Mouse (Mus musculus) hindbrain, embryonic 13.5 days (tissue): Measurements from ENCODE around the gene Stk38. TPM values are rescaled to one million over a fixed set of nuclear protein-coding genes. Genes with fewer than 3 reads are reported as not detected.
A peak's percentile ranks its signal among the peaks of the same experiment; 100 is the strongest.

Experiments used
- ATAC-seq: fragments of 200-750 bp; cut with Nextera tagmentation; 2 replicates; pipeline ENCODE4 v1.8.0; 2017; ENCODE audit warnings: moderate TSS enrichment; ENCODE audit not compliant: low FRiP score
- H3K27ac ChIP-seq: fragments of 300-500 bp; sonication (generic); 2 replicates; pipeline ENCODE4 v1.5.1; 2015; ENCODE audit warnings: inconsistent platforms, mild to moderate bottlenecking, moderate library complexity
- H3K27me3 ChIP-seq: fragments of 300-500 bp; sonication (generic); 2 replicates; pipeline ENCODE4 v1.6.1; 2015; ENCODE audit warnings: mild to moderate bottlenecking, inconsistent platforms
- H3K36me3 ChIP-seq: fragments of 300-500 bp; sonication (generic); 2 replicates; pipeline ENCODE4 v1.6.1; 2015; ENCODE audit warnings: mild to moderate bottlenecking, inconsistent platforms
- H3K4me1 ChIP-seq: fragments of 300-500 bp; sonication (generic); replicated peaks from 2 replicates; pipeline ENCODE4 v1.6.1; 2015; ENCODE audit warnings: inconsistent platforms
- H3K4me2 ChIP-seq: fragments of 300-500 bp; sonication (generic); 2 replicates; pipeline ENCODE4 v1.6.1; 2015; ENCODE audit warnings: inconsistent platforms, mild to moderate bottlenecking, moderate library complexity
- H3K4me3 ChIP-seq: fragments of 300-500 bp; sonication (generic); 2 replicates; pipeline ENCODE4 v1.5.1; 2015; ENCODE audit warnings: mild to moderate bottlenecking, inconsistent platforms
- H3K9ac ChIP-seq: fragments of 300-500 bp; sonication (generic); 2 replicates; pipeline ENCODE4 v1.6.1; 2015; ENCODE audit warnings: mild to moderate bottlenecking, inconsistent platforms
- H3K9me3 ChIP-seq: fragments of 300-500 bp; sonication (generic); 2 replicates; pipeline ENCODE4 v1.6.1; 2016; ENCODE audit warnings: inconsistent platforms
- WGBS: fragments of 180-500 bp; shearing (Covaris S2); methylation state at CpG from one replicate; pipeline ENCODE4 v1.1.7; 2015; 5-methylcytosine and 5-hydroxymethylcytosine counted together
- polyA plus RNA-seq: library from polyadenylated mRNA; unstranded; fragments of >200 nt; fragmentation: Nextera tagmentation; extraction: Ambion mirVana; gene quantifications from 2 replicates; pipeline ENCODE4 v1.2.1, GENCODE M21; 2015

Gene Stk38
- polyA plus RNA-seq, 1 experiment from 2014 or later: 111 TPM

DNA sequence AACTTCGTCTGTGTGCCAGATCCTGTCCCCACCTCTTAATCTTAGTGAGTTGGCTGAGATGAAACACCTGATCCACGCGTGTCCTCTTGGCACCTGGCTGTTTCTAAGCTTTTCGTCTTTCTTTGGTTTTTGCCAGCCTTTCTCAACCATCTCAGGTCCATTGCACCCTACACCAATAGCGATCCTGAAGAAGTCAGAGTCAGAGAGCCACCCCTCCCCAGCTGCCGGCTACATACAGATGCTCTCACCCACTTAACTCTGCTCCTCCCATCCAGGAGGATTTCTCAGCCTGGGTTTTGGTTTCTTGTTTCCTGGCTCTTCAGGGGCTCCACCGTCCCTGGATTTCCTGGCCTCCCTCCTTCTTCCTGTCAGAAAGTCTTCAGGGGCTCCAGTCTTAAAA is 11.6 kb upstream of the Stk38 start:
- no peaks in the 10 kb centered on the region for H3K9me3 ChIP-seq
- ATAC-seq: no peak
- no peaks in the 10 kb centered on the region for H3K36me3 ChIP-seq
- H3K4me2 ChIP-seq: no peak overlapping the region
- peaks cover under 1% of the 10 kb centered on the region; the same call in 1 of the 2 replicates for H3K27me3 ChIP-seq
- no peak overlapping the region for H3K4me3 ChIP-seq
- H3K27ac ChIP-seq: no peak overlapping the region
- H3K9ac ChIP-seq: no peak overlapping the region
- no peaks in the 10 kb centered on the region for H3K4me1 ChIP-seq
- WGBS: 84% methylated on average over 7 of the region's 7 CpGs

DNA sequence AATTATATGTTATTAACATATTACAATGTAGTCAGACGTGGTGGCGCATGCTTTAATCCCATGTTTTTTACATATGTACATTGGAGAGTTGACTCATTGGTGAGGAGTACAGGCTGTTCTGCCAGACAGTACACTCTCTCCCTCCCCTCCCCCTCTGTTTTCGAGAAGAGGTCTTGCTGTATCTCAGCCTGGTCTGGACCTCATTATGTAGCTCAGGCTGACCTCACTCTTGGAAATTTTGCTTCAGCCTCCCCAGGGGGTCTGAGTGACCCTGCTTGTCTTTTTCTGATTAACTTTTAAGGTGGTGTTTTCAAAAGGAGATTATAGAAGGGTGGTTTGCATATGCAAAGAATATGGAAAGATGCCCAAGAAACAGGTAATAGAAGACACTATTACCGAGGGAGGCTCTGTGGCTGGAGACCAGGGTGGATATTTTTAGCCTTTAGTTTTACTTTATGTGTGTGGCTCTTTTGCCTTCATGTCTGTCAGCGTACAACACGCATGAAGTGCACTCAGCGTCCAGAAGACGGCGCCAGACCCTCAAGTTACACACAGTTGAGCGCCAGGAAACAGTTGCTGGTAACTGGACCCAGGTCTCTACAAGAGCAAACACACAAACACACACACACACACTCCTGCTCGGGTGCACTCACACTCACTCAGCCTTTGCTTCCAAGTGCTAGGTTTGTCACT is 10.6 kb upstream of the Stk38 start:
- H3K36me3 ChIP-seq: no peaks in the 10 kb centered on the region
- no peak overlapping the region for H3K4me2 ChIP-seq
- no peak overlapping the region for H3K4me3 ChIP-seq
- H3K27me3 ChIP-seq: no peaks in the 10 kb centered on the region
- H3K4me1 ChIP-seq: no peaks in the 10 kb centered on the region
- H3K9ac ChIP-seq: no peak overlapping the region
- WGBS: 56% methylated on average over 11 of the region's 11 CpGs
- no peaks in the 10 kb centered on the region for H3K9me3 ChIP-seq
- ATAC-seq: no peak
- H3K27ac ChIP-seq: no peak overlapping the region

DNA sequence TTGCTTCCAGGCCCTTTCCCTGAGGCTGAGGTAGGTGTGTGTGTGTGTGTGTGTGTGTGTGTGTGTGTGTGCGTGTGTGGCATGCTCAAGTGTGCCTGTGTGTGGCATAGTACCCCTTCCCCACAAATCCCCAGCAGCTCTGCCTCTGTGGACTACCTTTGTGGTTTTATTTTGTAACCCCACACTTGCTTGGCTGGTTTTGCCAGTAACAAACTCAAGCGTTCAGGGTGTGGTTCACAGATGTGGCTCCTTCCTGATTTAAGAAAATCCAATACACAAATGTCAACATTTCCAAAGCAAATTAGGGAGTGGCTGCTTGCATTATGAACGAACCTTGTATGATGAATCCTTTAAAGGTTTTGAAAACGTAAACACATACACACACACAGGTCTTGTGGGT is 8.9 kb upstream of the Stk38 start:
- H3K27me3 ChIP-seq: no peaks in the 10 kb centered on the region
- H3K9ac ChIP-seq: no peak overlapping the region
- ATAC-seq: no peak
- no peaks in the 10 kb centered on the region for H3K9me3 ChIP-seq
- WGBS: 88% methylated on average over 4 of the region's 4 CpGs
- H3K27ac ChIP-seq: no peak overlapping the region
- H3K4me1 ChIP-seq: no peaks in the 10 kb centered on the region
- H3K4me3 ChIP-seq: no peak overlapping the region
- H3K36me3 ChIP-seq: no peaks in the 10 kb centered on the region
- H3K4me2 ChIP-seq: no peak overlapping the region

GRCm38 (mm10) chr17:29015638-29016037 is 7.8 kb upstream of the Stk38 start:
- Histone ChIP-seq H3K36me3 (no peaks in the 10 kb centered on the region), H3K27ac (no peak overlapping the region), H3K27me3 (no peaks in the 10 kb centered on the region), H3K9me3 (no peaks in the 10 kb centered on the region), H3K4me3 (no peak overlapping the region), H3K4me2 (no peak overlapping the region), H3K4me1 (no peaks in the 10 kb centered on the region), H3K9ac (no peak overlapping the region)
- ATAC-seq: no peak
- WGBS: 21% methylated on average over 2 of the region's 2 CpGs

DNA sequence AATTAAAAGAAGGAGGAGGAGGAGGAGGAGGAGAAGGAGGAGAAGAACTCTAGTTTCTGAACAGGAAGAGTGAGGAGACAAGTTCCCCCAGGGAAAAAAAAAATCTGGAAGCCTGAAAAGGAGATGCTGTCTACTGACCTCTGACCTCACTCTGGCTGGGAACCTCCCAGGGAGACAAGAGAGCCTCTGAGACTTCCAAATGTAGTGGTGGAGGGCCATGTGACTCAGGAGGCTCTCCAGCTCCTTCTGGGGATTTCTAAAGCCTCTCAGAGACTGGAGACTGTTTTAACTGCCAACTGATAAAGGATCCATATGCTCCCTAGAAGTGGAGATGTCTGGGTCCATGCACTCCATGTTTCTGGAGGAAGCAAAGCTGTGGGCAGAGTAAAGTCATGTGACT is 6.4 kb upstream of the Stk38 start:
- no peak for ATAC-seq
- Histone ChIP-seq H3K4me2 (no peak overlapping the region), H3K36me3 (no peaks in the 10 kb centered on the region), H3K9me3 (no peaks in the 10 kb centered on the region), H3K4me1 (no peaks in the 10 kb centered on the region), H3K27ac (no peak overlapping the region), H3K27me3 (no peaks in the 10 kb centered on the region), H3K9ac (no peak overlapping the region), H3K4me3 (no peak overlapping the region)

DNA sequence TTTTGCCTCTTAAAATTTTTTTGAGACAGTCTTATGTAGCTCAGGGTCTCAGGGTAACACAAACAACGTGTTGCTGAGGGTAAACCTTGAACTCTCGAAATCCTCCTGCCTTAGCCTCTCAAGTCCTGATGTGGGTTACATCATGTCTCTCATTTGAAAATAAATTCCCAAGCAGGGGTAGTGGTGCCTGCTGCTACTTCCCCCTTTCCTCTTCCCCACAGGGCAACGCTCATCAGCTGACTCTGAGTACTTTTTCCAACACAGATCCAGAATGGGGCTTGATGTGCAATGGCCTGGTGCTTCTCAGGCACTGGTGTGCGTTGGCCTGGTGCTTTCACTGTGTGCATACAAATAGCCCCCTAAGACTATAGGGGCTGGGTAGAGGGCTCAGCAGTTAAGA is 1.4 kb upstream of the Stk38 start:
- H3K36me3 ChIP-seq: no peaks in the 10 kb centered on the region
- no peak overlapping the region for H3K4me3 ChIP-seq
- ATAC-seq: no peak
- peaks cover 29% of the 10 kb centered on the region for H3K4me1 ChIP-seq
- H3K27me3 ChIP-seq: no peaks in the 10 kb centered on the region
- no peak overlapping the region for H3K27ac ChIP-seq
- H3K4me2 ChIP-seq: no peak overlapping the region
- no peak overlapping the region for H3K9ac ChIP-seq
- 92% methylated on average over 4 of the region's 4 CpGs for WGBS
- no peaks in the 10 kb centered on the region for H3K9me3 ChIP-seq

DNA sequence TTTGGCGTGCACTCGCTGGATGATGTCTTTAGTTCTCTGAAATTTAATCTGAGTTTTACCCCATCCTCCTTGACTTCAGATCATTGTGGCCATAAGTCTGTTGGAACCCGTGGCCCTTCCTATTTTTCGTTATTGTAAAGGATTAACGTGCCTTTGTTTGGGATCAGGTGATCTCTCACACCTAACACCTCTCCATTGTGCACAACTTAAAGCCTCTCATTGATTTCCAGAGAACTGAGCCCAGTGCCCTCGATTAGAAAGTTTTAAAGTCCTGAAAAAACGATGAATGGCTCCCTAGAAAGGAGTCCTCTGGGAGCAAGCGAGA is 493 bp upstream of the Stk38 start:
- H3K36me3 ChIP-seq: no peaks in the 10 kb centered on the region
- no peak; the same call in 1 of the 2 replicates for ATAC-seq
- H3K4me1 ChIP-seq: peaks cover 33% of the 10 kb centered on the region
- H3K27ac ChIP-seq: peak overlapping the region; percentile 96
- H3K4me3 ChIP-seq: peak overlapping the region; percentile 75
- peak overlapping the region; percentile 82 for H3K4me2 ChIP-seq
- no peaks in the 10 kb centered on the region for H3K27me3 ChIP-seq
- no peaks in the 10 kb centered on the region for H3K9me3 ChIP-seq
- peak overlapping the region; percentile 97 for H3K9ac ChIP-seq
- 13% methylated on average over 8 of the region's 8 CpGs for WGBS

- Histone ChIP-seq H3K9ac (peak overlapping the region; percentile 97), H3K9me3 (no peaks in the 10 kb centered on the region), H3K27ac (peak overlapping the region; percentile 96), H3K4me3 (peak overlapping the region; percentile 75), H3K27me3 (no peaks in the 10 kb centered on the region), H3K36me3 (no peaks in the 10 kb centered on the region), H3K4me1 (peaks cover 33% of the 10 kb centered on the region), H3K4me2 (peak overlapping the region; percentile 82)
- peak; percentile 63 for ATAC-seq
- under 1% methylated on average over 19 of the region's 19 CpGs for WGBS
Measured at GRCm38 (mm10) chr17:29007243-29007640, 553 bp downstream of the Stk38 start.

DNA sequence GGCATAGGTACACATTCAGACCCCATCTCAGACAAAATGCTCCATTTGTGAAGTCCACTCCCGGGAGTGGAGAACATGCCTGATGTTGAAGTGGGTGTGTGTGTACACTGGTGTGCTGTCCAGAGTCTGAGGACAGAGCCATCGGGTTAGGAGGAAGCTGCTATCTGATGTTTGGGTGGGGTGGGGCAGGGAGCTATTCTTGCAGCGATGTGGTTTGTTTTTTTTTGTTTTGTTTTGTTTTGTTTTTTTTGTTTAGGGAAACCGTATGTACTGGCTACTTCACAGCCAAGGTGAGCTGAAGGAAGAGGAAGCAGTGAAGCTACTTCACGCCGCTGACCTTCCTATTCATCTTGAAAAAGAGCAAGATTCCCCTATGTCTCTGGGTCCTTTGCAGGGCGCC is 983 bp downstream of the Stk38 start:
- Histone ChIP-seq H3K4me1 (peaks cover 33% of the 10 kb centered on the region), H3K9ac (peak overlapping the region; percentile 97), H3K36me3 (no peaks in the 10 kb centered on the region), H3K27me3 (no peaks in the 10 kb centered on the region), H3K4me2 (peak overlapping the region; percentile 82), H3K4me3 (peak overlapping the region; percentile 75), H3K9me3 (no peaks in the 10 kb centered on the region), H3K27ac (peak overlapping the region; percentile 96)
- ATAC-seq: no peak
- 8% methylated on average over 7 of the region's 7 CpGs for WGBS

- WGBS: 85% methylated on average over 3 of the region's 3 CpGs
- Histone ChIP-seq H3K4me2 (peak overlapping the region; percentile 82; the same call in 1 of the 2 replicates), H3K4me3 (no peak overlapping the region; the same call in 1 of the 2 replicates), H3K36me3 (peaks cover 13% of the 10 kb centered on the region), H3K9ac (no peak overlapping the region), H3K9me3 (no peaks in the 10 kb centered on the region), H3K4me1 (peaks cover 33% of the 10 kb centered on the region), H3K27me3 (no peaks in the 10 kb centered on the region), H3K27ac (no peak overlapping the region)
- no peak for ATAC-seq
Measured at GRCm38 (mm10) chr17:29005002-29005401, 2.8 kb downstream of the Stk38 start.

GRCm38 (mm10) chr17:29003740-29004139 is 4.1 kb downstream of the Stk38 start:
- no peak for ATAC-seq
- WGBS: 90% methylated on average over 1 of the region's 1 CpGs
- no peak overlapping the region for H3K9ac ChIP-seq

GRCm38 (mm10) chr17:29000465-29000864 is 7.3 kb downstream of the Stk38 start:
- Histone ChIP-seq H3K4me1 (peaks cover 13% of the 10 kb centered on the region), H3K27ac (no peak overlapping the region), H3K4me2 (no peak overlapping the region), H3K27me3 (no peaks in the 10 kb centered on the region), H3K9me3 (no peaks in the 10 kb centered on the region), H3K36me3 (peaks cover 52% of the 10 kb centered on the region), H3K9ac (no peak overlapping the region), H3K4me3 (no peak overlapping the region)
- WGBS: 95% methylated on average over 6 of the region's 6 CpGs
- no peak for ATAC-seq

More at GRCm38 (mm10) chr17:29003740-29004139, 4.1 kb downstream of the Stk38 start:
- Histone ChIP-seq H3K27ac (no peak overlapping the region), H3K4me3 (no peak overlapping the region), H3K4me1 (peaks cover 33% of the 10 kb centered on the region), H3K36me3 (peaks cover 25% of the 10 kb centered on the region), H3K27me3 (no peaks in the 10 kb centered on the region), H3K9me3 (no peaks in the 10 kb centered on the region), H3K4me2 (no peak overlapping the region)

- Histone ChIP-seq H3K27me3 (no peaks in the 10 kb centered on the region), H3K27ac (no peak overlapping the region), H3K36me3 (peaks cover 72% of the 10 kb centered on the region), H3K4me2 (no peak overlapping the region), H3K9me3 (no peaks in the 10 kb centered on the region), H3K4me1 (0 out of 2 replicates have a peak, but pooled peaks cover 5% of the 10 kb centered on the region), H3K4me3 (no peak overlapping the region), H3K9ac (no peak overlapping the region)
- no peak for ATAC-seq
- 92% methylated on average over 4 of the region's 4 CpGs for WGBS
Measured at GRCm38 (mm10) chr17:28994615-28995014, 13.2 kb downstream of the Stk38 start.
